Comparison of ENCODE assay signal across 19 mouse cellular contexts in the genomic region with DNA sequence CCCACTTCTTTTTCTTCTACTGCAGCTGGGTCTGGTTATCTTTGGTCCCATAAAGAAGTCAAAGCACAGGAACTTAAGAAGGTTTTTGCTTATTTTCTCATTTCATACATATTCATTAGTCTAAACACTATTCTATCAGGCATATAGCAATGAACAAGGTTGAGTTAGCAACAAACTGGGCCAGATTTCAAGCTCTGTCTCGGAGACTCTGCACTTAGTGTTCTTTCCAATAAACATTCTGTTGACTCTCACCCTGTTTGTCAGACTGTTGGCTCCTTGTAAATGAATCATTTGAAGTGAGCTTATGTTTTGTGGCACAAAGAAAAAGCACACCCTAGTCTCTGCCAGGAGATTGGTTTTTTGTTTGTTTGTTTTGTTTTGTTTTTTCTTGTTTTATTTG. TPM values are rescaled to one million over a fixed set of nuclear protein-coding genes. Genes with fewer than 3 reads are reported as not detected.
DNase-seq lines count a peak whose midpoint lies in the region; ATAC-seq lines count a peak whose summit lies in the region.
"Had no signal": no experiment of that assay in that cellular context is flagged by ENCODE, and none has a peak within 500 bp of the region (broad histone marks: within the 10 kb centered on the region; RNA-seq: fewer than 3 reads in every experiment).

No protein-coding gene starts in this region.

- no peak overlapping the region for H3K4me3 ChIP-seq in hindbrain, embryonic 15.5 days
- no peak overlapping the region for H3K4me3 ChIP-seq in hindbrain, embryonic 10.5 days
- no peak overlapping the region for H3K4me3 ChIP-seq in midbrain, embryonic 11.5 days (ENCODE audit: low read depth, low read length)
- no peak overlapping the region for H3K4me3 ChIP-seq in midbrain, embryonic 13.5 days (replicated peaks)
- no peak overlapping the region for H3K4me3 ChIP-seq in midbrain, embryonic 15.5 days
- H3K4me3 ChIP-seq: heart, embryonic 12.5 days; liver, embryonic 15.5 days had no signal

- peak; percentile 3 to 4 for DNase-seq in cerebellum, postnatal 10 days
- DNase-seq in cerebellum, adult 8-10 months = no peak
- no peak for DNase-seq in hindbrain, embryonic 10.5 days (ENCODE audit: low spot score)
- DNase-seq in midbrain, embryonic 11.5 days (ENCODE audit: low spot score, missing footprints) = peak; percentile 70
- DNase-seq: cerebellum, postnatal 25 days; gastrocnemius, postnatal 25 days; kidney, postnatal 4 days; thymus, postnatal 14 days had no signal

- no peak overlapping the region for H3K4me2 ChIP-seq in hindbrain, embryonic 15.5 days
- H3K4me2 ChIP-seq in midbrain, embryonic 11.5 days = no peak overlapping the region
- no peak overlapping the region for H3K4me2 ChIP-seq in midbrain, embryonic 13.5 days (replicated peaks)
- no peak overlapping the region for H3K4me2 ChIP-seq in midbrain, embryonic 15.5 days
- H3K4me2 ChIP-seq: heart, embryonic 12.5 days; liver, embryonic 15.5 days had no signal

- H3K27me3 ChIP-seq in hindbrain, embryonic 15.5 days = no peaks in the 10 kb centered on the region
- no peaks in the 10 kb centered on the region for H3K27me3 ChIP-seq in hindbrain, embryonic 10.5 days (ENCODE audit: insufficient read depth, poor library complexity, severe bottlenecking)
- no peaks in the 10 kb centered on the region for H3K27me3 ChIP-seq in midbrain, embryonic 11.5 days (ENCODE audit: control insufficient read depth, insufficient read depth, low read length)
- H3K27me3 ChIP-seq in midbrain, embryonic 13.5 days = no peaks in the 10 kb centered on the region
- H3K27me3 ChIP-seq in midbrain, embryonic 15.5 days (replicated peaks) = no peaks in the 10 kb centered on the region
- H3K27me3 ChIP-seq: heart, embryonic 12.5 days; liver, embryonic 15.5 days; Patski had no signal

- ATAC-seq in hindbrain, embryonic 15.5 days (ENCODE audit: low FRiP score, low read depth) = peak; percentile 66; the same call in 1 of the 2 replicates
- ATAC-seq in midbrain, embryonic 11.5 days (ENCODE audit: low FRiP score) = no peak
- no peak for ATAC-seq in midbrain, embryonic 13.5 days
- ATAC-seq in midbrain, embryonic 15.5 days (replicated peaks) = peak; percentile 63
- no peak for ATAC-seq in erythroid progenitor cell, adult 5-6 weeks (replicated peaks; ENCODE audit: low FRiP score, poor library complexity, severe bottlenecking)
- ATAC-seq: Patski had no signal

- no peaks in the 10 kb centered on the region for H3K36me3 ChIP-seq in hindbrain, embryonic 15.5 days
- H3K36me3 ChIP-seq in hindbrain, embryonic 10.5 days = no peaks in the 10 kb centered on the region
- H3K36me3 ChIP-seq in midbrain, embryonic 11.5 days (ENCODE audit: control insufficient read depth, insufficient read depth, low read length) = no peaks in the 10 kb centered on the region
- H3K36me3 ChIP-seq in midbrain, embryonic 13.5 days = no peaks in the 10 kb centered on the region
- H3K36me3 ChIP-seq in midbrain, embryonic 15.5 days (replicated peaks) = no peaks in the 10 kb centered on the region
- H3K36me3 ChIP-seq: heart, embryonic 12.5 days; liver, embryonic 15.5 days had no signal

- peaks cover 3% of the 10 kb centered on the region; the same call in 1 of the 2 replicates for H3K4me1 ChIP-seq in hindbrain, embryonic 15.5 days (replicated peaks)
- no peaks in the 10 kb centered on the region for H3K4me1 ChIP-seq in hindbrain, embryonic 10.5 days (replicated peaks)
- H3K4me1 ChIP-seq in midbrain, embryonic 11.5 days (ENCODE audit: control insufficient read depth, insufficient read depth, low read length) = no peaks in the 10 kb centered on the region
- no peaks in the 10 kb centered on the region for H3K4me1 ChIP-seq in midbrain, embryonic 13.5 days (replicated peaks)
- no peaks in the 10 kb centered on the region for H3K4me1 ChIP-seq in midbrain, embryonic 15.5 days
- H3K4me1 ChIP-seq: liver, embryonic 15.5 days had no signal

- WGBS in hindbrain, embryonic 15.5 days = 53% methylated on average over 1 of the region's 1 CpGs
- 77% methylated on average over 1 of the region's 1 CpGs for WGBS in hindbrain, embryonic 10.5 days
- 55% methylated on average over 1 of the region's 1 CpGs for whole genome bisulfite sequencing in midbrain, embryonic 11.5 days
- WGBS in midbrain, embryonic 13.5 days = 52% methylated on average over 1 of the region's 1 CpGs
- WGBS in midbrain, embryonic 15.5 days = 61% methylated on average over 1 of the region's 1 CpGs

- H3K27ac ChIP-seq in hindbrain, embryonic 15.5 days (replicated peaks) = no peak overlapping the region
- H3K27ac ChIP-seq in hindbrain, embryonic 10.5 days = no peak overlapping the region
- no peak overlapping the region for H3K27ac ChIP-seq in midbrain, embryonic 11.5 days (ENCODE audit: low read depth, low read length)
- H3K27ac ChIP-seq in midbrain, embryonic 13.5 days = no peak overlapping the region
- no peak overlapping the region for H3K27ac ChIP-seq in midbrain, embryonic 15.5 days
- H3K27ac ChIP-seq: liver, embryonic 15.5 days had no signal

- H3K9me3 ChIP-seq in hindbrain, embryonic 15.5 days = no peaks in the 10 kb centered on the region
- no peaks in the 10 kb centered on the region for H3K9me3 ChIP-seq in hindbrain, embryonic 10.5 days
- H3K9me3 ChIP-seq in midbrain, embryonic 11.5 days (ENCODE audit: control insufficient read depth, low read length) = no peaks in the 10 kb centered on the region
- no peaks in the 10 kb centered on the region for H3K9me3 ChIP-seq in midbrain, embryonic 13.5 days
- no peaks in the 10 kb centered on the region for H3K9me3 ChIP-seq in midbrain, embryonic 15.5 days
- H3K9me3 ChIP-seq: heart, embryonic 12.5 days; liver, embryonic 15.5 days had no signal

- no peak overlapping the region for H3K9ac ChIP-seq in hindbrain, embryonic 15.5 days
- no peak overlapping the region for H3K9ac ChIP-seq in midbrain, embryonic 11.5 days (ENCODE audit: low read length)
- H3K9ac ChIP-seq in midbrain, embryonic 13.5 days (replicated peaks) = no peak overlapping the region
- H3K9ac ChIP-seq in midbrain, embryonic 15.5 days = no peak overlapping the region
- H3K9ac ChIP-seq: heart, embryonic 12.5 days; liver, embryonic 15.5 days had no signal

RNA-seq across cellular contexts. Expression of gene Ddi1, which starts 19.3 kb away (rescaled TPM):
- polyA plus RNA-seq in hindbrain, embryonic 15.5 days (2015; fragmentation: Nextera tagmentation; extraction: Ambion mirVana) = 0.03 and 0.08 TPM in 2 replicates
- 0.03 TPM in 1 of 2 replicates, not detected in the other for polyA plus RNA-seq in hindbrain, embryonic 10.5 days (2016; fragmentation: Nextera tagmentation; extraction: Ambion mirVana)
- not detected in 2 replicates for polyA plus RNA-seq in midbrain, embryonic 11.5 days (2014; fragmentation: Nextera tagmentation; extraction: Ambion mirVana)
- polyA plus RNA-seq in midbrain, embryonic 13.5 days (2015; fragmentation: Nextera tagmentation; extraction: Ambion mirVana) = 0.03 TPM in 1 of 2 replicates, not detected in the other
- 0.03 TPM in 1 of 2 replicates, not detected in the other for polyA plus RNA-seq in midbrain, embryonic 15.5 days (2015; fragmentation: Nextera tagmentation; extraction: Ambion mirVana)
- total RNA-seq in erythroid progenitor cell, adult 5-6 weeks (2015; ENCODE audit: low replicate concordance) = not detected in 2 replicates
- total RNA-seq in erythroid progenitor cell, adult 5-6 weeks (2017; ENCODE audit: low replicate concordance) = 0.26 TPM in 1 of 2 replicates, not detected in the other
- total RNA-seq: adrenal gland, adult 18-20 months; gastrocnemius, postnatal 25 days; megakaryocyte, adult 5-6 weeks had no signal
- polyA plus RNA-seq: embryonic facial prominence, embryonic 11.5 days; liver, embryonic 15.5 days; small intestine, adult 2 months had no signal

Comparison
In these comparisons a context has a peak if more than half of its experiments do, and no peak if none do; other contexts are left out.
1. DNase-seq: peak in cerebellum, postnatal 10 days (2 of 2) and midbrain, embryonic 11.5 days (single experiment); none in cerebellum, adult 8-10 months (single experiment) and hindbrain, embryonic 10.5 days (single experiment).
2. ATAC-seq: peak in hindbrain, embryonic 15.5 days (single experiment) and midbrain, embryonic 15.5 days (single experiment); none in midbrain, embryonic 11.5 days (single experiment), midbrain, embryonic 13.5 days (single experiment) and erythroid progenitor cell, adult 5-6 weeks (single experiment).